Mouse (Mus musculus) cortical plate, adult 2 months (tissue): ENCODE data around the gene Ltb4r2.

Experiments
- CTCF ChIP-seq: fragments of 200-500 bp; IDR thresholded peaks from 2 replicates; pipeline ENCODE4 v1.5.1; 2011; ENCODE audit warnings: mild to moderate bottlenecking, control low read depth, low read length; ENCODE audit not compliant: insufficient read depth; ENCODE audit errors: extremely low read depth
- POLR2A ChIP-seq: fragments of 200-500 bp; IDR thresholded peaks from 2 replicates; pipeline ENCODE4 v1.6.1; 2011; ENCODE audit warnings: mild to moderate bottlenecking, low read length, control low read depth; ENCODE audit not compliant: insufficient read depth; ENCODE audit errors: extremely low read depth

DNA sequence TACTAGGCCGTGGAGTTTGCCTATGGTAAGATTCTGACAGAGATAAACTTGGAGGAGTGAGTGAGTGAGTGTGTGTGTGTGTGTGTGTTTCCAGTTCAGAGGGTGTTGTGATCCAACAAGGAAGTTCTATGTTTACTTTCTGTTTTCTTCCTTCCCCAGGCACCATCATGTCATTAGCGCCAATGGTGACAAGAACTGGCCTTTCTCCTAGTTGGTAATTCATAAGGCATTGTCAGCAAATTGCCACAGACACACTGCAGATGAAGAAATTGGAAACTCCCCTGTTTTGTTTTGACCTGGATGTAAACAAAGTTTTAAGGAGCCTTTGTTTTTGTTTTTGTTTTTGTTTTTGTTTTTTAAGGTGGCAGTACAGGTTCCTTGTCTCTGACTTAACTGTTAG, 32.2 kb downstream of the Ltb4r2 start:
- no peak for TF ChIP-seq CTCF
- TF ChIP-seq POLR2A, result no peak
